Mouse (Mus musculus) kidney, postnatal 14 days (tissue): ENCODE results near the gene C4b.
"Not testable (repeated sequence)": the region's sequence is repeated elsewhere in the genome, so short reads cannot be mapped to it uniquely, and the experiment has no call there.

Experiments used
- DNase-seq: peaks from one replicate; pipeline ENCODE4 v3.0.0; 2022; ENCODE audit warnings: mixed read lengths

Gene C4b

GRCm38 (mm10) chr17:34743719-34744118 lies at the start of gene C4b:
TSS of gene C4b (minus strand) at chr17:34743882.
- DNase-seq: no peak

- no peak for DNase-seq
Observed at GRCm38 (mm10) chr17:34777680-34778325, 34.1 kb upstream of the C4b start.

GRCm38 (mm10) chr17:34761471-34761870 lies 17.8 kb upstream of the C4b start:
- DNase-seq: no peak

- DNase-seq: no peak
Observed at GRCm38 (mm10) chr17:34746531-34746930, 2.8 kb upstream of the C4b start.

DNA sequence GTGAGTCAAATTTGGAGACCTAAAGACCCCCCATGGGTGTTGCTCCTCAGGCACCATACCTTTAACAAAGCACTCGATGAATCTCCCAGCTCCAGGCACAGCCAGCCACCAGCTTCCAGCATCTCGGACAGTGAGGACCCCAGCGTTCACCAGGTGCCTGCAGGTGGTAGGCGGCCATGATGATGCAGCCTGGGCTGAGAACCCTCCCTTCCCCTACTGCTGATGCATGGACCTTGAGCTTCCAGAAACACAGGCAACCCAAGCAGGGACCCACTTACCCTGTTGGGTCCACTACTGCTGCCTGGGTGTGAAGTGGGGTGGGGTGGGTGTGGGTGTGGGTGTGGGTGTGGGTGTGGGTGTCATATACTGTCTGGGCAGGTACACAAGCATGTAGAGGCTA lies 1.5 kb upstream of the C4b start:
- DNase-seq: not testable (repeated sequence)

DNA sequence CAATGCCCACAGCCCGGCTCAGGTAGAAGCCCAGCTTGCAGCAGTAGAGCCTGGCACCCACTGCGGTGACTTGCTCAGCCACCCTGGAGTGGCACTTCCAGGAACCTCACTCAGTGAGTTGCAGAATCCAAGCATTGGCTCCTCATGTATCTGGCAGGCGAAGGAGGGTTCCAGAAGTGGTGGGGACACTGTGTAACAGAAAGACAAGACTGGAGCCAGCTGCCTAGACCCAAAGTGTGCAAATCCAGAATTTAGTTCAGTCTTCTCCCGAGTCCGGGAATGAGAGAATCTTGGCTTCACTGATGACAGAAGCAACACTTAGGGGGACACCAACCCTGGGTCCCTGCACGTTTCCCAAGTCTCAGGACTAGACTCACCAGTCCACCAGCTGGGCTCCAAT lies 929 bp upstream of the C4b start:
- DNase-seq: not testable (repeated sequence)

DNA sequence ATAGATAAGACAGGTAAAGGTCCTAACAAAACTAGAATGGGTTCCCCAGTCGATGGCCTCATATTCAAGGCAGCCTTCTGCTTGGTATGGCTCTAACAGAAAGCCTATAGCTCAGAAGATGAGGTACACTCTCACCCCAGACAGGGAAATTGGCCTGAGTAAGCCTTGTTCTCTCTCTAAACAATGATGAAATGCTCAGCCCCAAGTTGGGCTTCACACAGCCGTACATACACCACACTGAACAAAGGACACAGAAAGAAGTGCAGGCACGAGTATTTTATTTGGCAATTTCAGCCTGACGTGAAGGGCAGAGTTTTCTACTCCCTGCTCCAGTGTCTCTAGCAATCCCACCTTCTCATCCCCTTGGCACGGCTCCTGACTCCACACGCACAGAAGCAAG lies 524 bp upstream of the C4b start:
- no peak for DNase-seq

DNA sequence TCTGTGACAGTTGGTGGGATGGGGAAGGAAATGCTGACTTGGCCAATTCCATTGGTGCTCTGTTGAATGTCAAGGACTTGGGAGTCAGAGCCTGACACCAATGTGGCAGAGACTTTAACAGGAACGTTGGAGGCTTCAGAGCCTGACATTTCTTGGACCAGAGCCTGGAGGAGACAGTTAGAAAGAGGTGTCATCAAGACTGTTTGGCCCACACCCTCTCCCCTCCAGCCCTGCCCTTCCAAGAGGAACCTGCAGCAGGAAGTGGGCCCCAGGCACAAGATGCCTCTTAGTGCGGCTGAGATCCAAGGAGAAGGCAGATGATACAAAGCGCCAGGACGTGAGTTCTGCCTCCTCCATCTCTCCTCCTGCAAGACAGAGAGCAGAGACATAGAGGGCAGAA lies 3.4 kb downstream of the C4b start:
- DNase-seq: no peak

DNA sequence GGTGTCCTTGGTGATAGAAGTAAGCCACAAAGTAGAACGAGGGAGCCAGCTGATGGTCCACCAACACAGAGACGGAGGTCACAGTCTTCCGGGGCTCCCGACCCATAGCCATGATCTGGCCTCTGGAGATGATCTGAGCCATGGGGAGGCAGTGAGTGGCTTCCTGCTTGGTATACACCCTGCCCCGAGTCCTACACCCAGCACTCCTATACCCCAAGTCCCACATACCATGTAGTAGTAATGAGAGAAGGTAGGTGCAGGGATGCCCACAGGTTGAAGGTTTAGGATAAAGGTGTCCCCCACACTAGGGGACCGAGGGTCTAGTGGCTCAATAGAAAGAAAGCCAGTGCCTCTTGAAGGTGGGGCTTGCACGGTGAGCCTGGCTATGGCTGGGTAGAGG lies 4.0 kb downstream of the C4b start:
- not testable (repeated sequence) for DNase-seq

DNA sequence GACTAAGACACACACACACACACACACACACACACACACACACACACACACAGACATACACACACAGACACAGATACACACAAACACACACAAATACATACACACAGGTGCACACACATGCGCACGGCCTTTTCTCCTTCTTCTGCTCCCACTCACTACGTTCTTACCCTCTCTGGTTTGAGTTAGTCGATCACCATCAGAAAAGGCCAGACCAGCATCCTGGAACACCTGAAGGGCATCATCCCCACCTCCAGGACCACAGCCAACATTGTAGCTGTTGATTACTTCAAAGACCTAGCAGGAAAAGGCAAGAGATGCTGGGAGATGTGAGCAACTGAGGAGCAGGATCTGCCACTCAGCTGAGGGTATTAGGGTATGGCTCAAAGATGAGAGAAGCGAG lies 6.2 kb downstream of the C4b start:
- not testable (repeated sequence) for DNase-seq

DNA sequence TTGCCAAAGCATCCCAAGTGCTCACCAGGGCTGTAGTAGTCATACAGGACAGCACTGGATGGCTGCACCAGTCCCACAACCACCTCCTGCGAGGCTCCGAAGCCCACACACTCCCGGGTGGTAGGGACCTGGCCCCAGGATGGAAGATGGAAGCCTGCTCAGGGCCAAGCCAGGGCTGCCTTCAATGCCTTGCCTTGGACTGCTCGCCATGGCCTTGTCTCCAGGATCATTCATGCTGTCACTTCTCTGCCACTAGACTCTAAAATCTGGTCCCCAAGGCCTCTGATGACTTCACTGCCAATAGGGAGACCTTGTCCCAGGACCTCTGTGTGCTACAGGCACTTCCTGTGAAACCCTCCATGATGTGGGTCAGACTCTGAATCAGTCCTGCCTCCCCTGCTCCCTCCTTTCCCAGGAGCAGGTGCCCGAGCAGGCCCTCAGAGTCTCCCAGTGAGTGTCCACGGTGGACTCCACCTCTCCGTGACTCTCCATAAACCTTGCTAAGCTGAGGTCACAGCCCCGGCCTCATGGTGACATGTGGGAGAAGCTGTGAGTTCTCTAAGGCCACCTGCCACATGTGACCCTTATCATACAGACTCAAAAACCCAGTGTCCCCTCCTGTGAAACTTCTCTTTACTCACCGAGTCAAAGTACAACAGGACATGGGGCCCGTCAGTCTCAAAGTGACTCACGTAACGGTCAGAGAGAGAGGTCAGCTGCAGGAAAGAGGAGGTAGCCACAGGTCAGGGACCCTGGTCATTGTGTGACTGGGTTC lies 13.7 kb downstream of the C4b start:
- DNase-seq: not testable (repeated sequence)

DNA sequence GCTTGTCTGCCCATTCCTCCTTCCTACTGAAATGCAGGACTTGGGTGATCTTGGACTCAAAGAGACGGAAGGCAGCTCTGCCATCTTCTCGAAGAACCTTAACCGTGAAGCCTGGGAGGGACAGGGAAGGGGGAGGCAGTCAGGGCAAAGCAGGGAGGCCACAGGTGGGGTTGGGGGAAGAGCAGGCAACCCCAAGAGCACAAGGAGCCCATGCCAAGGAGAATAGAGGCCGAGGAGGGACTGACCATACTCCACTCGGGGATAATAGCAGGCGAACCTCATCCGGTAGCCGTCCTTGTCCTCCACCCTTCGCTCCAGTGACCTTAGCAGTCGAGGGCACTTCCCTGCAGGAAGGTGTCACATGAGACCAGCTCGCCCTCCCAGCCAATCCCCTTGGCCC lies 14.5 kb downstream of the C4b start:
- DNase-seq: not testable (repeated sequence)

- no peak for DNase-seq
Observed at GRCm38 (mm10) chr17:34727887-34728286, 15.8 kb downstream of the C4b start.

- no peak for DNase-seq
Observed at GRCm38 (mm10) chr17:34723066-34723465, 20.6 kb downstream of the C4b start.

DNA sequence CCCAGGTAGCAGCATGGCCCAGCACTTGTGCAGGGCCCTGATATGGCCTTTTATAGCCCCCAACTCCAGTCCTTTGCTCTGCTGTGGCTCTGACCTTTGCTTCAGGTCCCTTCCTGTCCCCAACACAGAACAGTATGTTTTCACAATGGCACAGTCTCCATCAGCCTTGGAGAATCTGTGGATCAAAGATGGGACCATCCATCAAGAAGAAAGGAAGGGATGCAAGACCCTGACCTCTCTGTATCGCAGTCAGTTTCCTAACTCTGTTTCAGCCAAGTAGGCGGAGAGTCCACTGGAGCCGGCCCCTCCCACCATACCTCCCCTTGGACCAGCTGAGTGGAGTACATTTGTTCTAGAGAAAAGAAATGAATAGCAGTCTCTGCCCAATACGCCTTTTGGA lies 21.4 kb downstream of the C4b start:
- not testable (repeated sequence) for DNase-seq

GRCm38 (mm10) chr17:34719886-34720285 lies 23.8 kb downstream of the C4b start:
- DNase-seq: not testable (repeated sequence)

DNA sequence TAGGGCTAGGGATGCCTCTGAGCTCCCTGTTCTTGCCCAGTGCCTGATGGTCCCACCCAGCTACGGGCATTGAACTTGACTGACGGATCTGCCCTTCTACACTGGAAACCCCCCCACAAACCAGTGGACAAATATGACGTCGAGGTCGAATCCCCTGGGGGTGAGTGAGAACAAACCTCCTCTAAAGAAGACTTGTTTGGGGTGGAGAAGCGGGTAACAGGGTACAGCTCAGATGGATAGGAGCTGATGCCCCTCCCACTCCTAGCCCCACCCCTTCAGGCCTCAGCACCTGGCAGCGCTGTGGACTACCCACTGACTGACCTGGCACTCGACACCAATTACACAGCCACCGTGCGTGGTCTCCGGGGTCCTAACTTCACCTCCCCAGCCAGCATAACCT lies 26.3 kb downstream of the C4b start:
- no peak for DNase-seq

GRCm38 (mm10) chr17:34716247-34716646 lies 27.4 kb downstream of the C4b start:
- DNase-seq: no peak

DNA sequence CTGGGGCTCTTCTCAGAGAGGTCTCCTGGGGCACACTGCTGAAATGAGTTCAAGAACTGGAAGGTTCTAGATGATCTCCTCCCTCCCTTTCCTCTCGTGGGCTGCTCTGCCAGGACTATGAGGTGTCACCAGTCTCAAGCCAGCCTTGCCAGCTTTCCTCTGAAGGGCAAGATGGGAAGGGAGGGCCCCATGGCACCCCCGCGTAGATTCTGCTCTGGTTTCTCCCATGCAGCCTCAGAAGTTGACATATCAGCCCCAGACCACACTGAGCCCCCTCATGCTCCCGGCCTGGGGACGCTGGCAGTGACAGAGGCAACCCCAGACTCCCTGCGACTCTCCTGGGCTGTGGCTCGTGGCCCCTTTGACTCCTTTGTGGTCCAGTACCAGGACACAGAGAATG lies 28.2 kb downstream of the C4b start:
- not testable (repeated sequence) for DNase-seq

DNA sequence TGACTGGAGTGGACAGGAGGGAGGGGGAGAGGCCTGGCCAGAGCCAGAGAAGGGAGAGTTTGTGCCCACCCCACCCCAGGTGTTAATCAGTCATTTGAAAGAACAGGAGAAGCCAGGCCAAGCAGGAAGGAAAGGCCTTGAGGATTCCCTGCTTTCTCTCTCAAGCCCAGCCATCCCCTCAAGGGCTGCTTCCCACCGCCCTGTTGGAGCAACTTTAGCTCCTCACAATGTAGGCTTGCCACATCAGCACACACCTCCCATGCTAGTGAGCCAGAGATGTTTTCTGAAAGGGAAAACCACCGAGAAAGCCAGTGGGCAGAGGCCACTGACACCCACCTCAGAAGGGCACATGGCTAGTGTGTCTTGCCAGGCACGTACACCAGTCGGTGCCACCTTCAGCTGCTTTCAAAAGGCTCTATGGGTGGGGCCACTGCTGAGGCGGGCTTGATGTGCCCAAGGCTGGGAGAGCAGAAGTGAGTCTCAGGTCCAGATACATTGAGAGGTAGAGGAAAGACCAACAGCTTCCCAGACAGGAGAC lies 28.7 kb downstream of the C4b start:
- DNase-seq: not testable (repeated sequence)

GRCm38 (mm10) chr17:34714181-34714907 lies 29.3 kb downstream of the C4b start:
- peak; percentile 65 for DNase-seq

DNA sequence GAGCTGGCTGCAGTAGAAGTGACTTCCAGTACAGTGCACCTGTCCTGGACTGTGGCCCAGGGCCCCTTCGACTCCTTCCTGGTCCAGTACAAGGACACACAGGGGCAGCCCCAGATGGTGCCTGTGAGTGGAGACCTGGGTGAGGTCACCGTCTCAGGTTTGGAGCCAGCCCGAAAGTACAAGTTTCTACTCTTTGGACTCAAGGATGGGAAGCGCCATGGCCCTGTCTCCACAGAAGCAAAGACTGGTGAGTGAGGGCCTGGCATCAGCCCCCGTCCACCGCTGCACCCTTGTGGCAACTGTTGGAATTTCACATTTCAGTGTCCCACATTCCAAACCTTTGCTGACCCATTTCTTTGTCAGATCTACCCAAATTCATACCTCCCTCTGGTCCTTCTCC lies 30.7 kb downstream of the C4b start:
- DNase-seq: peak; percentile 73

- not testable (repeated sequence) for DNase-seq
Observed at GRCm38 (mm10) chr17:34706476-34706875, 37.2 kb downstream of the C4b start.

DNA sequence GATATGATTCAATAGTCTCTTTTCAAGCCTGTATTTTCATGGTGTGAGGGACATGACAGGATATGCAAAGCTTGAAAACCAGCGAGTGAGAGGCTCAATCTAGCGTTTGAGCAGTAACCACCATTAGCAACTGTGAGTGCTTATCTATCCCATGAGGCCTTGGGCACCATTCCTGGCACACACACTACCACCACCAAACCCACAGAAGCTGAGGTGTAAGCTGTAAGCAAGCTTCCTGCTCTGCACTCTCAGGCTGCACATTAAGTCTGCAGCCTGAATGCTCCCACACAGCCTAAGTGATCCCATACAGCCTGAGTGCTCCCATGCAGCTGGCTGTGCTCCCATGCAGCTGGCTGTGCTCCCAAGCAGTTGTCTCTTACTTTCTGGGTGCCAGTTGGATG lies 43.0 kb downstream of the C4b start:
- DNase-seq: no peak
